Mouse (Mus musculus): ENCODE results near the gene Alg3. TPM values are rescaled to one million over a fixed set of nuclear protein-coding genes. Genes with fewer than 3 reads are reported as not detected.

The Alg3 gene
- total and polyA plus RNA-seq, 2 experiments from 2014 or later: 19.0 to 30.3 TPM

GRCm38 (mm10) chr16:20591076-20591705 lies 20.3 kb downstream of the Alg3 start:
- 7% methylated on average over 48 of the region's 48 CpGs for WGBS
- TF ChIP-seq CTCF (IDR thresholded peaks at IDR 0.05; ENCODE audit: low read depth): no peak
- Histone ChIP-seq H3K27me3 (ENCODE audit: insufficient read depth, low read length) (peaks cover 27% of the 10 kb centered on the region), H3K4me2 (ENCODE audit: low read depth) (peak overlapping the region; percentile 94), H3K27ac (ENCODE audit: low read depth, low read length) (no peak overlapping the region), H3K9ac (no peak overlapping the region), H3K36me3 (ENCODE audit: insufficient read depth) (no peaks in the 10 kb centered on the region), H3K9me3 (ENCODE audit: low read length) (no peaks in the 10 kb centered on the region), H3K4me1 (ENCODE audit: insufficient read depth) (0 out of 2 replicates have a peak, but pooled peaks cover 6% of the 10 kb centered on the region), H3K4me3 (ENCODE audit: low read depth, low read length) (peak overlapping the region; percentile 60)
- DNase-seq: no peak
- ATAC-seq: no peak

- no peak for TF ChIP-seq CTCF (IDR thresholded peaks at IDR 0.05; ENCODE audit: low read depth)
- Histone ChIP-seq H3K9me3 (ENCODE audit: low read length) (no peaks in the 10 kb centered on the region), H3K27ac (ENCODE audit: low read depth, low read length) (no peak overlapping the region), H3K4me2 (ENCODE audit: low read depth) (peak overlapping the region; percentile 94), H3K4me1 (ENCODE audit: insufficient read depth) (0 out of 2 replicates have a peak, but pooled peaks cover 6% of the 10 kb centered on the region), H3K4me3 (ENCODE audit: low read depth, low read length) (peak overlapping the region; percentile 60), H3K9ac (peak overlapping the region; percentile 66), H3K36me3 (ENCODE audit: insufficient read depth) (no peaks in the 10 kb centered on the region), H3K27me3 (ENCODE audit: insufficient read depth, low read length) (peaks cover 27% of the 10 kb centered on the region)
- DNase-seq (no peak), ATAC-seq (no peak)
- WGBS: 4% methylated on average over 17 of the region's 17 CpGs
Measured at GRCm38 (mm10) chr16:20590680-20591038, 20.9 kb downstream of the Alg3 start.

GRCm38 (mm10) chr16:20589939-20590679 lies 21.4 kb downstream of the Alg3 start:
- Histone ChIP-seq H3K4me1 (ENCODE audit: insufficient read depth) (0 out of 2 replicates have a peak, but pooled peaks cover 6% of the 10 kb centered on the region), H3K9me3 (ENCODE audit: low read length) (no peaks in the 10 kb centered on the region), H3K4me3 (ENCODE audit: low read depth, low read length) (peak overlapping the region; percentile 60), H3K9ac (peak overlapping the region; percentile 66), H3K27me3 (ENCODE audit: insufficient read depth, low read length) (peaks cover 27% of the 10 kb centered on the region), H3K27ac (ENCODE audit: low read depth, low read length) (0 out of 2 replicates have a peak overlapping the region, but pooled peaks have one; percentile 29), H3K36me3 (ENCODE audit: insufficient read depth) (no peaks in the 10 kb centered on the region), H3K4me2 (ENCODE audit: low read depth) (peak overlapping the region; percentile 94)
- ATAC-seq: peak; percentile 85
- DNase-seq: peak; percentile 66
- TF ChIP-seq CTCF (IDR thresholded peaks at IDR 0.05; ENCODE audit: low read depth): peak; percentile 18; the same call in 1 of the 2 replicates
- under 1% methylated on average over 39 of the region's 39 CpGs for WGBS

- WGBS: 3% methylated on average over 24 of the region's 24 CpGs
- H3K9ac ChIP-seq: peak within 1 kb of the TSS; percentile 66
- H3K36me3 ChIP-seq (ENCODE audit: insufficient read depth): no peaks in the 10 kb centered on the region
- no peak for TF ChIP-seq CTCF (IDR thresholded peaks at IDR 0.05; ENCODE audit: low read depth)
- H3K9me3 ChIP-seq (ENCODE audit: low read length): no peaks in the 10 kb centered on the region
- DNase-seq (peak; percentile 57), ATAC-seq (peak; percentile 81)
- peaks cover 27% of the 10 kb centered on the region for H3K27me3 ChIP-seq (ENCODE audit: insufficient read depth, low read length)
- H3K4me1 ChIP-seq (ENCODE audit: insufficient read depth): 0 out of 2 replicates have a peak, but pooled peaks cover 6% of the 10 kb centered on the region
- peak within 1 kb of the TSS; percentile 94 for H3K4me2 ChIP-seq (ENCODE audit: low read depth)
- H3K27ac ChIP-seq (ENCODE audit: low read depth, low read length): 0 out of 2 replicates have a peak within 1 kb of the TSS, but pooled peaks have one; percentile 29
- H3K4me3 ChIP-seq (ENCODE audit: low read depth, low read length): peak within 1 kb of the TSS; percentile 60
Measured at GRCm38 (mm10) chr16:20589366-20589938, 22.1 kb downstream of the Alg3 start, which contains the start of gene Vwa5b2. Vwa5b2 (plus strand) TSS chr16:20589471.

GRCm38 (mm10) chr16:20565075-20565474 lies 46.5 kb downstream of the Alg3 start:
- Histone ChIP-seq H3K4me2 (ENCODE audit: low read depth) (no peak overlapping the region), H3K27me3 (ENCODE audit: insufficient read depth, low read length) (no peaks in the 10 kb centered on the region), H3K36me3 (ENCODE audit: insufficient read depth) (peaks cover 26% of the 10 kb centered on the region), H3K9me3 (ENCODE audit: low read length) (no peaks in the 10 kb centered on the region), H3K9ac (no peak overlapping the region), H3K27ac (ENCODE audit: low read depth, low read length) (no peak overlapping the region), H3K4me3 (ENCODE audit: low read depth, low read length) (no peak overlapping the region), H3K4me1 (ENCODE audit: insufficient read depth) (no peaks in the 10 kb centered on the region)
- peak; percentile 53 for ATAC-seq
- 46% methylated on average over 1 of the region's 1 CpGs for WGBS
- TF ChIP-seq CTCF (IDR thresholded peaks at IDR 0.05; ENCODE audit: low read depth): no peak
- DNase-seq: no peak

- no peaks in the 10 kb centered on the region for H3K27me3 ChIP-seq (ENCODE audit: insufficient read depth, low read length)
- peaks cover 81% of the 10 kb centered on the region for H3K36me3 ChIP-seq (ENCODE audit: insufficient read depth)
- H3K27ac ChIP-seq (ENCODE audit: low read depth, low read length): no peak overlapping the region
- no peaks in the 10 kb centered on the region for H3K9me3 ChIP-seq (ENCODE audit: low read length)
- DNase-seq: no peak
- whole genome bisulfite sequencing: 89% methylated on average over 7 of the region's 7 CpGs
- H3K4me1 ChIP-seq (ENCODE audit: insufficient read depth): no peaks in the 10 kb centered on the region
- no peak for ATAC-seq
- H3K9ac ChIP-seq: no peak overlapping the region
- H3K4me3 ChIP-seq (ENCODE audit: low read depth, low read length): no peak overlapping the region
- no peak overlapping the region for H3K4me2 ChIP-seq (ENCODE audit: low read depth)
- TF ChIP-seq CTCF (IDR thresholded peaks at IDR 0.05; ENCODE audit: low read depth): no peak
Measured at GRCm38 (mm10) chr16:20557381-20557780, 54.2 kb downstream of the Alg3 start.

MicroRNA genes within 50 kb of the gene (microRNA counts, 519-probe panel; counts per million panel counts)
- microRNA mmu-miR-1224: 3,153 counts per million, percentile 27 among the panel's probes with 10 or more counts

Small RNAs within 50 kb of the gene (microRNA-seq; reads per million reads assigned to microRNA genes)
- gene Mir1224: 45.0 to 50.2 reads per million in 2 experiments

Other genes with a start within 250 kb of the Alg3 start
- gene Abcc5, start 185.3 kb downstream of the Alg3 start, total RNA-seq (2014; rRNA removed): 74.3 and 79.8 TPM in 2 replicates
- gene Abcc5, start 185.3 kb downstream of the Alg3 start, polyA plus RNA-seq (2015; fragmentation: Nextera tagmentation; extraction: Ambion mirVana): 58.7 and 71.6 TPM in 2 replicates
- 91.3 and 102 TPM in 2 replicates for gene Eif2b5, start 112.9 kb downstream of the Alg3 start, total RNA-seq (2014; rRNA removed)
- 70.8 and 77.6 TPM in 2 replicates for gene Eif2b5, start 112.9 kb downstream of the Alg3 start, polyA plus RNA-seq (2015; fragmentation: Nextera tagmentation; extraction: Ambion mirVana)
- 21.1 and 28.6 TPM in 2 replicates for gene Dvl3, start 94.8 kb downstream of the Alg3 start, total RNA-seq (2014; rRNA removed)
- 23.9 and 25.8 TPM in 2 replicates for gene Dvl3, start 94.8 kb downstream of the Alg3 start, polyA plus RNA-seq (2015; fragmentation: Nextera tagmentation; extraction: Ambion mirVana)
- gene Ap2m1, start 76.3 kb downstream of the Alg3 start, total RNA-seq (2014; rRNA removed): 958 and 994 TPM in 2 replicates
- gene Ap2m1, start 76.3 kb downstream of the Alg3 start, polyA plus RNA-seq (2015; fragmentation: Nextera tagmentation; extraction: Ambion mirVana): 1,434 and 1,486 TPM in 2 replicates
- 71.7 and 72.7 TPM in 2 replicates for gene Abcf3, start 63.2 kb downstream of the Alg3 start, total RNA-seq (2014; rRNA removed)
- gene Abcf3, start 63.2 kb downstream of the Alg3 start, polyA plus RNA-seq (2015; fragmentation: Nextera tagmentation; extraction: Ambion mirVana): 58.0 and 60.3 TPM in 2 replicates
- gene Vwa5b2, start 22.3 kb downstream of the Alg3 start, total RNA-seq (2014; rRNA removed): 20.3 and 20.9 TPM in 2 replicates
- 5.9 and 8.7 TPM in 2 replicates for gene Vwa5b2, start 22.3 kb downstream of the Alg3 start, polyA plus RNA-seq (2015; fragmentation: Nextera tagmentation; extraction: Ambion mirVana)
- gene Eef1akmt4, start 142 bp downstream of the Alg3 start, total RNA-seq (2014; rRNA removed): 3.7 and 6.5 TPM in 2 replicates
- gene Eef1akmt4, start 142 bp downstream of the Alg3 start, polyA plus RNA-seq (2015; fragmentation: Nextera tagmentation; extraction: Ambion mirVana): 6.0 and 6.2 TPM in 2 replicates
- gene Gm49333, start 125 bp downstream of the Alg3 start, total RNA-seq (2014; rRNA removed): not detected in 2 replicates
- not detected in 2 replicates for gene Gm49333, start 125 bp downstream of the Alg3 start, polyA plus RNA-seq (2015; fragmentation: Nextera tagmentation; extraction: Ambion mirVana)
- 44.1 and 51.0 TPM in 2 replicates for gene Camk2n2, start 9.6 kb upstream of the Alg3 start, total RNA-seq (2014; rRNA removed)
- 45.3 and 57.0 TPM in 2 replicates for gene Camk2n2, start 9.6 kb upstream of the Alg3 start, polyA plus RNA-seq (2015; fragmentation: Nextera tagmentation; extraction: Ambion mirVana)
- 17.8 and 22.4 TPM in 2 replicates for gene Ece2, start 18.1 kb upstream of the Alg3 start, total RNA-seq (2014; rRNA removed)
- gene Ece2, start 18.1 kb upstream of the Alg3 start, polyA plus RNA-seq (2015; fragmentation: Nextera tagmentation; extraction: Ambion mirVana): 6.1 and 8.7 TPM in 2 replicates
- 237 and 242 TPM in 2 replicates for gene Psmd2, start 39.9 kb upstream of the Alg3 start, total RNA-seq (2014; rRNA removed)
- gene Psmd2, start 39.9 kb upstream of the Alg3 start, polyA plus RNA-seq (2015; fragmentation: Nextera tagmentation; extraction: Ambion mirVana): 287 and 331 TPM in 2 replicates
- gene Eif4g1, start 56.6 kb upstream of the Alg3 start, total RNA-seq (2014; rRNA removed): 223 and 282 TPM in 2 replicates
- 89.8 and 111 TPM in 2 replicates for gene Eif4g1, start 56.6 kb upstream of the Alg3 start, polyA plus RNA-seq (2015; fragmentation: Nextera tagmentation; extraction: Ambion mirVana)
- gene Fam131a, start 81.5 kb upstream of the Alg3 start, total RNA-seq (2014; rRNA removed): 169 and 200 TPM in 2 replicates
- gene Fam131a, start 81.5 kb upstream of the Alg3 start, polyA plus RNA-seq (2015; fragmentation: Nextera tagmentation; extraction: Ambion mirVana): 81.6 and 89.9 TPM in 2 replicates
- 43.7 and 55.3 TPM in 2 replicates for gene Polr2h, start 105.9 kb upstream of the Alg3 start, total RNA-seq (2014; rRNA removed)
- 87.4 and 103 TPM in 2 replicates for gene Polr2h, start 105.9 kb upstream of the Alg3 start, polyA plus RNA-seq (2015; fragmentation: Nextera tagmentation; extraction: Ambion mirVana)
- 41.9 and 47.9 TPM in 2 replicates for gene Clcn2, start 106.0 kb upstream of the Alg3 start, total RNA-seq (2014; rRNA removed)
- gene Clcn2, start 106.0 kb upstream of the Alg3 start, polyA plus RNA-seq (2015; fragmentation: Nextera tagmentation; extraction: Ambion mirVana): 10.7 and 14.1 TPM in 2 replicates
- gene Chrd, start 121.4 kb upstream of the Alg3 start, total RNA-seq (2014; rRNA removed): 15.8 and 15.9 TPM in 2 replicates
- 3.4 and 3.6 TPM in 2 replicates for gene Chrd, start 121.4 kb upstream of the Alg3 start, polyA plus RNA-seq (2015; fragmentation: Nextera tagmentation; extraction: Ambion mirVana)
- gene Thpo, start 122.8 kb upstream of the Alg3 start, total RNA-seq (2014; rRNA removed): 0.69 and 1.0 TPM in 2 replicates
- 0.51 and 0.52 TPM in 2 replicates for gene Thpo, start 122.8 kb upstream of the Alg3 start, polyA plus RNA-seq (2015; fragmentation: Nextera tagmentation; extraction: Ambion mirVana)